Mouse (Mus musculus): ENCODE measurements around the gene Greb1.

Gene Greb1

DNA sequence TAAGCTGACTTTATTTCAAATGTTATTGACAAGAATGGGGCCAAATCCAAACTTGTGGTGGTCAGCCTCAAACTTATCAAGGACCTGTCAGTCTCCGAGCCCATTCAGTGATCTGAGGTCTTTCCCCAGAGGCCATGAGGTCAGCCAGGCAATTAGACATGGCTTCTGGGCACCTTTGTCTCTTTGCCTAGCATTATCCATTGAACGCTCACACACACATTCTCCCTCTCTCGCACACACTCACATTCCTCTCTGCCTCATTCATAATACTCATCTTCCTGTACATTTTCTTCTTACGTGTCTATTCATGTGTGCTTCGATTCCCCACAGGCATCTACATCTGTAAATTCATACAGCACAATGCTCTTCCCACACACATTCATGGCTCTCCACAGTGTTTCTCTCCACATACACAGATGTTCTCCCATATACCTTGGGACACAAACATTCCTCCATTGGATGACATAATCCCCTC lies 3.3 kb upstream of the Greb1 start:
- no peak for DNase-seq

DNA sequence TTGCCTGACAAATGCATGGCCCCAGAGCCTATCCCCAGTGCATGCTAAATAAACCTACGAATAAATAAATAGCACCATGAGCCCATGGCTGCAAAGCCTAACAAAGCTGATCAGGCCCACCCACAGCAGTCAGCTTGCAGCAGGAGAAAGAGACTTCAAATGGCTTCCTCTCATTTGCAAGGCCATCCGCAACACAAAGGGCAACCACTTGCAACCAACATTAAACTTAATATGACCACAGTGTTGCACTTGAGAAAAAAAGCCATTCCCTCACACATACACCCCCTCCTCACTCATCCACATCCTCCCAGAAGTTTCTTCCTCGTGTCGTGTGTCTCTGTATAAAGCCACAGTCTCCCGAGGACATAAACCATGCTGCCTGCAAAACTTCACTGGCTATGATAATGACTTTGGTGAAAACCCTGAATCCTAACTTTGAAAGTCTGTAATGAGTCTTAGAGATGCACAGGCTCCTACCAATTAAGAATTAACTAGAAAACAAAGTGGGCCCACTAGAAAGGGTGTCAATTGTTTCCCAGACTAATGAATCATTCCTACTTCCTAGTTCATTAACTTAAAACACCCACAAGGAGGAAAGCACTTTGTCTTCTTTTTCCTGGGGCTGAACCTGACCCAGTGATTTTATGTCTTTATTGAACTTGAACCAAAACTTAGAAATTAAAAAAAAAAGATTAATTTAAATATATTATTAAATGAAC lies 2.7 kb upstream of the Greb1 start:
- no peak for DNase-seq

DNA sequence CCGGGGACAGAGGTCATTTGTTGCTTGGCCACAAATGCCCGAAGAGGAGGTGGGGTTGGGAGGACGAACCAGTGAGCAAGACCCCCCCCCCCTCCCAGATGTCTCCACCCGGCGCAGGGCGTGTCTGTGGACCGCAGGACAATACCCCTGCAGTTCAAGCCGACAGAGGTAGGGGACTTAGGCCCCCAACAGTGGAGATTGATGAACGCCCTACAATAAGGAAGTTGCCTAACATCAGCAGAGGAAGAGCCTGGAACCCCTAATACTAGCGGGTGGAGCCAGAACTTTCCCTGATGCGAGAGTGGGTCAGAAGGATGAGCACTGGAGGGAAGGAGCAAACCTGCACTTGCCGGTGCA lies 251 bp upstream of the Greb1 start:
- DNase-seq, result no peak

DNA sequence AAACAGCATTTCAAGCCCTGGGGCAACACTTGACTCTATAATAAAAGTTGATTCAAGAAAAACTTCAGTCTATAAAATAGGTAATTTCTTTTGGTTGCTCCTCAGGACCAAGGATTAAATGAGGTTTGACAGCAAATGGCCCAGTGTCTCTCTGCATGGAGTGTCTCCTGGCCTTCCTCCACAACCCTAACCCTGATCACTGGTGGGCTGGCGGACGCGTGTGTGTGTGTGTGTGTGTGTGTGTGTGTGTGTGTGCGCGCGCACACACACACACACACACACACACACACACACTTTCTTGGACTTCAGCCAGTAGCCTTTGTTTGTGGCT lies 793 bp downstream of the Greb1 start:
- no peak for DNase-seq

DNA sequence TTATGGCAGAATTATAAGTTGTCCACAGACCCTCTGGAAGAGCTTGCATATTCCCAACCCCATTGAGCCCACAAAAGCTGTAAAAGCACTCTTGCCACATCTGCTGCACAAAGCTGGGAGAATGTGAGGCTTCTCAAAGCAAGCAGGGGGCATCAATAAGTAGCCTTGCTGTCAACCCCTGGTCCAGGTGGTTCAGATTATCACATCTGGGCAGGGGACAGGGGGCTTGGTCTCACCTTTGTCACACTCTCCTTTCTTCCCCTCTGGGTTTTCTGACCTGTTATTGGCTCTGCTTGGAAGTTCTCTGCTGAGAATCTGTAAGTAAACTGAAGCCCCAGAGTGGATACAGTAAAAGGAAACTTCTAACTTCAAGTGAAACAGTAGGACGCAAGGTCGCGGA lies 1.8 kb downstream of the Greb1 start:
- no peak for DNase-seq

DNA sequence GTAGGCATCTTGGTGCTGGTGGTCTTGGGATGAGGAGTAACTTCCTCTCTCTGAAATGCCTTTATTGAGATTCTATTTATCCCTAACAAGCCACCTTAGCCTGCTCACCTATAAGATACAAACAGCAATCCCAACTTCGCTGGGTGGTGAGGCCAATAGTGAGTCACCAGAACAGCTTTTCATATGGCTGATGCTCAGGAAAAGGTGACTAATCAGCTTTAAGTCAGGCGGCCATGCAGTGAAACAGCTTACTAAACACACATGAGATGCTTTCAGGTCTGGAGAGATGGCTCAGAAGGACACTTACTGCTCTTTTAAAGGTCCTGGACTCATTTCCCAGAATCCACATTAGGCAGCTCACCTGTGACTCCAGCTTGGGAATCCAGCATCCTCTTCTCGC lies 4.9 kb downstream of the Greb1 start:
- DNase-seq, result no peak

DNA sequence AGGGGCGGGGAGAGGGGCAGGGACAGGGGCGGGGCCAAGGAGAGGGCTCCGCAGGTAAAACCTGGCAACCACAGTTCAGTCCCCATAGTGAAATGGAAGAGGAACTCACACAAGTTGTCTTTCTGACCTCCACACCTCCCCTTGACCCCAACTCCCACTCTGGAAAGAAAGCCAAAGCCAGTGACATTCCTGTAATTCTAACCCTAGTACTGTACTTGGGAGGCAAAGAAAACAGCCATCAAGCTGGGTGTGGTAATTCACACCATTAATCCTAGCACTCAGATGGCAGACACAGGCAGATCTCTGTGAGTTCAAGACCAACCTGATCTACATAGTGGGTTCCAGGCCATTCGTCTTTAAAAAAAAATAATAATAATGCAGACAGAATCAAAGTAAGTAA lies 7.3 kb downstream of the Greb1 start:
- no peak for DNase-seq

DNA sequence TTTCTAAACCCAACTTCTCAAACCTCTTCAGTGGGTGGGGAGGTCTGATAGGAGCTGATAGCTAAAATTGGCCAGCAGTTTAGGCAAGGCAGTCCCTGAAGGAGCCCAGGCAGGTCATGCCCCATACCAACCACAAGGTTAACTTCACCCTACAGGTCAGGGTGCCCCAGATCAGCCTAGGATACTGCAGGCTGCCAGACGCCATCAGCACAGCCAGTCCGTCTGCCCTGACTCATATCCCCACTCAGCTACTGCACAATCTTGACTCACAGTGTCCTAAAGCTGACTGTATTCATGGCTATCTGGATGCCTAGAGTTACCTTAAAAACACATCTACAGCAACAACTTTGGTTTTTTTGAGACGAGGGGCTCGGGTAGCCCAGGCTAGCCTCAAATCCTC lies 10.2 kb downstream of the Greb1 start:
- no peak for DNase-seq

DNA sequence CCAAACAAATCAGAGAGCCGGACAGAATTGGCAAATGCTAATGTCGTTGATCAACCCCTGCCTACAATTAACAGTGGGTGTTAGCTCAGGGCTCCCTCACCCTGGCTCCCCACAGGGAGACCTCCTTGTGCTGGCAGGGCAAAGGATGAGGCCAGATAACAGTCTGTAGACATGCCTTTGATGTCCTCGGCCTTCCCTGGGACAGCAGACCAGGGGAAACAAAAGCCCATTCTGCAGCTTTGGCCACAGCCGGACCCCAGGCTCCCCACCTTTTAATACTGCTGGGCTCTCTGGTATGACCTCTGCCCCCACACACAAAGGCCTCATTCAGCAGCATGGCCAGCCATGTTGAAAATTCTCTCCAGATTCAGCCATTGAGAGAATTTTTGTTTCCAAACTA lies 10.9 kb downstream of the Greb1 start:
- no peak for DNase-seq

DNA sequence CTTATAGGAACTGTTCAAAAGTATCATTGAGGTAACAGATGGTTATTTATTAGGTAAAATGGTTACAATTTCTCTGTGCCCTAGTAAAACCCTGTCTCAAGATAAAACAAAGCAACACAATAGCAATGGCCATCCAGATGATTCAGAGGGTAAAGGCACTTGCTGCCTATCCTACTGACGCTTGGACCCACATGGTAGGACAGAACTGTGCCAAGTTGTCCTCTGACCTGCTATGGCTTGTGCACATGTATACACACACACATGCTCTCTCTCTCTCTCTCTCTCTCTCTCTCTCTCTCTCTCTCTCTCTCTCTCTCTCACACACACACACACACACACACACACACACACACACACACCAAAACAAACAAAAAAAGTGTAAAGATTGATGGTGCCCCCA lies 11.5 kb downstream of the Greb1 start:
- no peak for DNase-seq

DNA sequence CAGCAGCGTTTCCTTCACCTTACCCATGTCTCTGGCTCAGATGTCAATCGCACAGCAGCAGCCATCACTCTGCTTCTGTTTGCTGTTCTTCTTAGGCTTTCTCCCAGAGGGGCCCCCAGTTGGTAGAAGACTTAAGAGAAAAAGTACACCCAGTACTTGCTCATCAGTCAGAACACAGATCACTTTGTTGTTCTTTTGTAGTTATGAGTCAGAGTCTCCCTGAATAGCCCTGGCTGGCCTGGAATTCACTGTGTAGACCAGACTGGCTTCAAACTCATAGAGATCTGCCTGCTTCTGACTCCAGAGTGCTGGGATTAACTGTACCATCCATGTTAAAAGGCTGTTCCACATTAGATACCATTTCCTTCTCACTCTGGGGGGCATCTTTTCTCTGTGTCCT lies 12.1 kb downstream of the Greb1 start:
- DNase-seq, result no peak

DNA sequence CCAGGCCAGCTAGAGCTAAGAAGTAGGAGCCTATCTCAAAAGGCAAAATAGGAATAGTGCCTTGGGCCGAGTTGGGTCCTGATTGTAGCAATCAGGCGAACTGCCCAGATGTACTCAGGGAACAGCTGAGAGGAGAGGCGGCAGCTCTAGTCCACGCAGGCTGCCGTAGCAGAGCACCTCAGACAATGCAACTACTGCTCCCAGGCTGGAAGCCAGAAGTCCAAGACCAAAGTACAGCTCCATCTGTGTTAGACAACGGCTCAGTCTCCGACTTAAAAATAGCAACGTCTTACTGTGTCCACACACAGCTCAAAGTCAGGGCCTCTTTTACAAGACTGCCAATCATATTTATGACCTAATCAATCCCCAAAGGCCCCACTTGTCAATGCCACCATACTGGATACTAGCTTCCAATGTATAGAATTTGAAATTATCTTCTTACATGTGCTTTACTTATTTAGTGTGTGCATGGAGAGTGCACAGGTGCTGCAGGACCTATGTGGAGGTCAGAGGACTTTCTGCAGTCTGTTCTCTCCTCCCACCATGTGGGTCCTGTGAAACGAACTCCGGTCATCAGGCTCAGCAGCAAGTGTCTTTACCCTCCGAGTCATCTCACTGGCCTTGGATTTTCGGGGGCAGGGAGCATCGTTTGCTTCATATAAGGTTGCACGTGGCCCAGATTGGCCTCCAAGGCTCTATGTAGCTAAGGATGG lies 19.5 kb downstream of the Greb1 start:
- DNase-seq, result no peak

DNA sequence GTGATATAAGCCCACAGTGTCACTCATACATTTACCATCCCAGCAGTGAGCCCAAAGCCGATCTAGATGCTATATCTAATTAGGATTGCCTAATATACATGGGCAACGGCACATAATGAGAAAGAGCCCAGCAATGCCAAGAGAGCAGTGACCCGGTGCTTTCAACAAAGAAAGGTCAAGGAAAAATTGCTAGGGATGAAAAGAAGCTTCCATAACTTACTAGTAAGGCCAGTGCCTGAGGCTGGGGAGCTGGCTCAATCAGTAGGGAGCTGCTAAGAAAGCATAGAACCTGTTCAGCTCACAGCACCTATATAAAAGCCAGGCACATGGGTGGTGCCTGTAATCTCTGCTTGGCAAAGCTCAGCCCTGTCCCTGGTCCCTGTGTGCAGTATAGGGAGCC lies 20.4 kb downstream of the Greb1 start:
- DNase-seq, result no peak

DNA sequence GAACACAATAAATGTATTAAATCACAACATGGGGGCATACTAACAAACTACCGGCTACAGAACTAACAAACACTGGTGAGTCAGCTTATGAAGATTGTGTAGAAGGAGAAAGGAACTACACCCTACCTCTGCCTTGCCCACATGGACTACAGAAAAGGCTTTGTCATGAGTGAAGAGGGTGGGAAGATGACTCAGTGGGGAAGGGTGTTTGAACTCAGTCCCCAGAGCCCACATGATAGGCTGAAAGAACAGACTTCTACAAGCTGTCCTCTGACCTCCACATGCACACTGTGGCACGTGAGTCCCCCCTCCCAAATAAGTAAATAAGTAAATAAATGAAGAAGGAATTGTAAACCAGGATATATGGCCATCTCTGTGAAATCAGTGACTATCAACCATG lies 21.5 kb downstream of the Greb1 start:
- no peak for DNase-seq

DNA sequence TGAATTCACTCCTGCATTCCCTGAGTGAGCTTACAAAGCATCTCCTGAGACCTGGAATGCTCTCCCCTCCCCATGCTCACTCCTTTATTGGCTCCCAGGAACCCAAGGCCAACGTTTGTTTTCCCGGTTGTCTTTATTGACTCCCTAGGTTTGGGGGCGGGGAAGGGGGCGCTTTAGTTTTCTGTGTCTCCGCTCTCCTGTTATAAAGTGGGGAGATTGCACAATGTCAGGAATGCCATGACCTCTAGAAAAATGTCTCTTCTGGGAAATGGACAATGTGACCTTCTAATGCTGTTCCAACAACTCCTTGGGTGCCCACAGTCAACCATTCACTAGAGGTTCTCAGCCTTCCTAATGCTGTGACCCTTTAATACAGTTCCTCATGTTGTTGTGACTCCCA lies 22.2 kb downstream of the Greb1 start:
- DNase-seq, result no peak

DNA sequence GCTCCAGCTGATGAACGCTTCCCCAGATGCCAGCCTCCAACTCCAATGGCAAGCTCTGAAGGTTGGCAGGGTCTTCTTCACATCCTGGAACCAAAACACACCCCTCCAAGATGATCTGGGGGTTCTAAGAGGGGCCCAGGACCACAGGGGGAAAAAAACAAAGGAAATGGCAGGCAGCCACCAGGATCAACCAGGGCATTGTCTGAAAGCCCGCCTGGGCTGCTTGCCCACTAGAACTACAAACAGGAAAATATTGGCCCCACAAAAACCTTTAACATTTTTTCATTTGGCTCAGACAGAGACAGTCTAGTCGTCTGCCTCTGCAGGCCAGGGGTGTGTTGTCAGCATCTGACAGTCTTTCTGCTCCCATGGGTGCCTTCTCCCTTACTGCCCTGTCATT lies 25.3 kb downstream of the Greb1 start:
- DNase-seq, result no peak

DNA sequence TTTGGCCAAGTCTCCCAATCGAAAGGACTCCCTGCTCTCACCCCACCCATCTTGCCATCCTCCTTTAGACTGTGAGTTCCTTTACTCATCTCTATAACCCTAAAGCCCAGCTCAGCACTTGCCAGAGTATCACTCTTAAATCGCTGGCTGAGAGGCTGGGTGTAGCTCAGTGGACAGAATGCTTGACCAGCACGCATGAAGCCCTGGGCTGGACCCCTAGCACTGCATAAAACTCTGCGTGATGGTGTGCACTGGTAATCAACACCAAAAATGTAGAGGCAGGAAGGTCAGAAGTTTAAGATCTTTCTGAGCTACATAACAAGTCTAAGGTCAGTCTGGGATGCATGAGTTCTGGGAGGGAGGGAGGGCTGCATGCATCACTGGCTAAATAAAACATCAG lies 26.1 kb downstream of the Greb1 start:
- DNase-seq, result no peak

DNA sequence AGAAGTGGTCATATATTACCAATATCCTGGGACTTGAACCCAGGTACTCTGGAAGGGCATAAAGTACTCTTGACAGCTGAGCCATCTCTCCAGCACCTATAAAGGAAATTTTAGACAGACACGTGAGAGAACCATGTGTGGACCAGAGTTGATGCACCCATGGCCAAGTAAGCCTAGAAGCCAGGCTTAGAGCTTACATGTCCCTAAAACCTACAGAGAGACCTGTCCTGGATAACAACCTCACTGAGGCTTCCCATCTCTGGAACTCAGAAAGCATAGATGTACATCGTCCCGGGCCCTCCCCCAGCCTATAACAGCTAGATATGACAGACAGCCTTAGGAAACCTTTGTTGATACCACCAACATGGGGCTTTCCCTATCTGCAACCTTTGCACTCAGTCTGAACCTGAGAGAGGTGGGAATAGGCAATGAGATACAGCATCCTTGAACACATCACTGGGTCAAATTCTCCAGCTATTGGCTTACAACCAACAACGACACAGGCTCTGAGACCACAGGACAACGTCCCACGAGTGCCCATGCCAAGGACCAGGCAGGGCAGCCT lies 31.0 kb downstream of the Greb1 start:
- DNase-seq, result no peak

DNA sequence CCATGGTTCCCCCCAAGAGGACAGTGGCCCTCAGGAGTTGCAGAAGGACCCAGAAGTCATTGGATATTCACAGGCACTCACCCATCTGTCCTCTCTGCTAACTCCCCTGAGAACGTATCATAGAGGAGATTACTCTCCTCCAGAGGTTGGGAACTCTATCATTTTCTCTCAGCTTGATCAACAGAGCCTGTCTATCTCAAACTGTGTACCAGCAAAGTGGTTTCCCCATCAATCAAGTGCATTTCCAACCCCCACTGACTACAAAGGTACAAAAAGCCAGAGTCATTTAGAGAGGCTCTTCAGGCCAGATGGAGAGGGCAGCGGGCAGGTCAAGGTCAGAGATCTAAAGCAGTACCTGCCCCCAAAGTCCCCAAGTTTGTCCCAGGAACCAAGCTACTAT lies 32.0 kb downstream of the Greb1 start:
- no peak for DNase-seq

DNA sequence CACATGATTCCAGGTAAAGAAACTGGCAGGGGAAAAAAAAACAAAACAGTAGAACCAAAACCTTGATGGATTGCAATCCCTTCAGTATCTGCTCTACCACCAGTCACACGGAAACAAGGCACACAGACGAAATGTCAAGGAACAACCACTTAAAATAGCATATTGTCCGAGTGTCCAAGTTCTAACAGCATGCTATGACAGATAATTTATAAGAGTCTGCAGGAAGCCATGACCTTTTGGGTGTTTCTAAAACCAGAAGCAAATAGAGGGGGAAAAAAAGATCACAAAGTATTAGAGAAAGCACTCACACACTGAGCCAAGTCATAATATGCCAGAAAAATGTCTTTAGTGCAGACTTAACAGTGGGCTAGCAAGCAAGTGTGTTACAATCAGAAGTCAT lies 32.4 kb downstream of the Greb1 start:
- DNase-seq, result no peak

DNA sequence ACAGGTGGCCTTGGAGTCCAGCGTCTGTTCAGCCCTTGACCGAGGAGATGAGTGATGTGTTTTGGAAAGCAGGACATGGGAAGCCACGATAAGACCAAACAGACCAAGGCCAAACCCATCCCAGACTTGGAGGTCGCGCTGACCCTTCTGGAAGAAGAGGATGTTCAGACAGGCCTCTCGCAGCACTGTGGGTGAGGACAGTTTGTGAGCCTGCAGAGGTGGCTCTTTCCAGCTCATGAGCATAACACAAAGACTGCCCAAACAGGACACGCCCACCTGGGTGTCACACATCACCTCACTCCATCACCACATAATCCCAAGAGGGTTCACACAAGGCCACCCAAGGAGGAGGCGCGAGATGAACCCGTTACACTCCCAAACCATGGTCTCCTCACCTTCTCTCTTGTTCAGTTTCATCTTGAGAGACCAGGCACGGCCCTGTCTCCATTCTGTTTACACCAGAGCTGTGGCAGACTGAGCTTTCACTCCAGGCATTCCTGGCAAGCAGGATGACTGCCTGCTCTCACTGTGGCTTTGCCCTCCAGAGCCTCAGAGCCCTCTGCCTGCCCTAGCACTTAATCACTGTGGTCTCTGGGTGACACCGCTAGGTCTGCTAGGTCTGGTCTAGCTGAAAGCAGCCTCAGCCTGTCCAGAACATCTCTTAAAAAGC lies 35.8 kb downstream of the Greb1 start:
- no peak for DNase-seq

DNA sequence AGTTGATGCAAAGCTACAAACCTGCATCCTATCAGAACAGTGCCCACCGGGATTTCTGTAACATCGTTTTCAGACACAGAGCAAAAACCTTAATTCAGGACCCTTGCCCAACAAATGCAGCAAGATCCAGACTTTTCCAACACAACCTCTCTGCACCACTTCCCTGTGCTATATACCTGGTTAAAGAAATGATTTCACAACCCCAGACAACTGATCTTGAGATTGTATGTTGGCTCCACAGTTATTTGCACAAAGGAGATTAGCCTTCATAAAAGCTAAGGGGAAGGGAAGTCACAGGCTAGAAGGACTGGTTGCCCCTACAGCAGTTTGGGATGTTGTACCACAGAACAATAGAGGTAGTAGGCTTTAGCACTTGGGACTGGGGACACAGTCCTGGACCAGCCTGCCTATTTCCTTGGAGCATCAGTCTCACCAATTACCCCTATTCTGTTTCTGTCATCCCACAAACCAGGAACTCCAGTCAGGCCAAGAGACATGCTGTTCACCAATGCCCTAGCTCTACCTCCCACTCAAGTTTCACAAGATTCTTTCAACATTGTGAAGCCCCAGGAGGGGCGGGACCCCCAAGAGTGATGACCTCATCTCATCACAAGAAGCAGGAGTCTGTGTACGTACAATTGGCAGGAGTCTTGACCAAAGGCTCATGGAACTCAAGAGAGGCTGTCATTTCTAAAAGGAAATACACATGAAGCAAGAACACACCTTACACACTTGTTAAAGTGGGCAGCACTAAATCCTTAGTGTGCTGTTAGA lies 36.9 kb downstream of the Greb1 start:
- no peak for DNase-seq

DNA sequence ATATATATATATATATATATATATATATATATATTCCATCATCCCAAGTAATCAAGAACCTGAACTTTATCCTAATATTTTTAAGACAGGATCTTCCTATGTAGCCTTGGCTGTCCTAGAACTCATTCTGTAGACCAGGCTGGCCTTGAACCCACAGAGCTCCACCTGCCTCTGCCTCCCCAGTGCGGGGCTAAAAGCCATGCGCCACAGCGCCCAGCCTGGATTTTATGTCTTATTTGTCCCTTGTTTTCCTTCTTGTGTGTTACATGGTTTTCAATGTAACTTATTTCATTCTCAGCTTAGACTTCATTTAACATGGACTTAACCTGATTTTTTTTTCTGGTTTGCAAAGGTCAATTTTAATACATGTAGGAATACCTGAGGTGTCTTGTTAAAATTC lies 39.2 kb downstream of the Greb1 start:
- no peak for DNase-seq

All from right cerebral cortex, adult 18-20 months (tissue).